Mouse (Mus musculus) midbrain, embryonic 14.5 days (tissue): ENCODE results near the gene 5430419D17Rik. TPM values are rescaled to one million over a fixed set of nuclear protein-coding genes. Genes with fewer than 3 reads are reported as not detected.

Experiments
- ATAC-seq: fragments of 200-750 bp; cut with Nextera tagmentation; 2 replicates; pipeline ENCODE4 v1.8.0; 2017; ENCODE audit warnings: moderate number of reproducible peaks, moderate library complexity; ENCODE audit not compliant: low FRiP score, low TSS enrichment
- DNase-seq: peaks from one replicate; pipeline ENCODE4 v3.0.0-alpha.2; 2015
- H3K27ac ChIP-seq: fragments of 300-500 bp; sonication (generic); replicated peaks from 2 replicates; pipeline ENCODE4 v1.5.1; 2014; ENCODE audit warnings: mild to moderate bottlenecking, low read depth, low read length, moderate library complexity
- H3K27me3 ChIP-seq: fragments of 300-500 bp; sonication (generic); 2 replicates; pipeline ENCODE4 v1.6.1; 2014; ENCODE audit warnings: low read length, control low read depth, mixed read lengths; ENCODE audit not compliant: control insufficient read depth, insufficient read depth
- H3K36me3 ChIP-seq: fragments of 300-500 bp; sonication (generic); 2 replicates; pipeline ENCODE4 v1.6.1; 2014; ENCODE audit warnings: low read length, control low read depth; ENCODE audit not compliant: control insufficient read depth, insufficient read depth
- H3K4me1 ChIP-seq: fragments of 300-500 bp; sonication (generic); 2 replicates; pipeline ENCODE4 v1.6.1; 2014; ENCODE audit warnings: mild to moderate bottlenecking, antibody characterized with exemption, low read length, control low read depth; ENCODE audit not compliant: control insufficient read depth, insufficient read depth
- H3K4me2 ChIP-seq: fragments of 300-500 bp; sonication (generic); 2 replicates; pipeline ENCODE4 v1.6.1; 2014; ENCODE audit warnings: mild to moderate bottlenecking, low read length, moderate library complexity
- H3K4me3 ChIP-seq: fragments of 300-500 bp; sonication (generic); replicated peaks from 2 replicates; pipeline ENCODE4 v1.5.1; 2014; ENCODE audit warnings: low read depth, low read length
- H3K9ac ChIP-seq: fragments of 300-500 bp; sonication (generic); replicated peaks from 2 replicates; pipeline ENCODE4 v1.6.1; 2014; ENCODE audit warnings: mild to moderate bottlenecking, low read length, moderate library complexity
- H3K9me3 ChIP-seq: fragments of 300-500 bp; sonication (generic); 2 replicates; pipeline ENCODE4 v1.6.1; 2016; ENCODE audit warnings: low read length, control low read depth, mixed read lengths; ENCODE audit not compliant: control insufficient read depth
- WGBS: fragments of 180-500 bp; shearing (Covaris S2); extraction: QIAGEN DNeasy Blood & Tissue Kit; methylation state at CpG from one replicate; pipeline ENCODE4 v1.1.7; 2014; 5-methylcytosine and 5-hydroxymethylcytosine counted together
- polyA plus RNA-seq: library from polyadenylated mRNA; unstranded; fragments of >200 nt; fragmentation: Nextera tagmentation; extraction: Ambion mirVana; gene quantifications from 2 replicates; pipeline ENCODE4 v1.2.1, GENCODE M21; 2014

Gene 5430419D17Rik
- polyA plus RNA-seq, 1 experiment from 2014 or later: not detected

DNA sequence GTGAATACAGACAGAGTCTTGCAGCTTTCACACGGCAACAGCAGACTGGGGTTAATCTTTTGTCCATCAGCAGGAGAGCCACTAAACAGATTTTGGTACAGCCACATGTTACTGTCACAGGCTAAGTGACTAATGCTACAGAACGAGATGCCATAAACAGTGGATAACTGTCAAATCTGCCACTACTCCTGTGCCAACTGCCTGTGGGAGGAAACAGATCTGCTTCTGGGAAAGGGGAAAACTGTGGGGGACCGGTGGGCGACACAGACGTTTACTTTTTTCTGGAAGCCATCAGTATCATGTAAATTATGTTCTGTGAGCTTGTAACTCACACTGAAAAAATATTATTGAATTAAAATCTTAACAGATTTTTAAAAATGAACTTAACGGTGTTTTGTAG, 86.7 kb downstream of the 5430419D17Rik start:
- Histone ChIP-seq H3K9ac (no peak overlapping the region), H3K36me3 (no peaks in the 10 kb centered on the region), H3K9me3 (no peaks in the 10 kb centered on the region), H3K4me1 (no peaks in the 10 kb centered on the region), H3K4me3 (no peak overlapping the region), H3K27ac (no peak overlapping the region), H3K4me2 (no peak overlapping the region), H3K27me3 (no peaks in the 10 kb centered on the region)
- DNase-seq (no peak), ATAC-seq (no peak)
- WGBS: 70% methylated on average over 6 of the region's 6 CpGs

DNA sequence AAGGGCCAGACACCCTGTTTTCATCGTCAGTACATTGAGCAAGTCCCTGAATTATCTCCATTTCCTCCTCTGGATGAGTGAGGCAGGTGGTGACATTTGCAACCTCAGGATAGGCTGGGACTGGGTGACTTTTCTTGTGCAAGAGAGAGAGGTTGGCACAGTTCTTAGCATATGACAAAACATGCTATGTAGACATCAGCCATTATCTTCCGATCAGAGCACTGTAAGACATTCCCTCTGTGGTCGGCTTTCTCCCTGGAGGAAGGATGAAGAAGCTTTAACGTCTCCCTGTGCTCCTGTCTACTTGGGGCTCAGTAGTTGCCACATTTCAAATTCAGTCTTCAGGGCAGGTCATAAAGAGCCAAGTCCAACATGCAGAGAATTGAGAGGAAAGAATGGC, 90.0 kb downstream of the 5430419D17Rik start:
- WGBS: 88% methylated on average over 4 of the region's 4 CpGs
- no peak overlapping the region for H3K9ac ChIP-seq
- H3K4me3 ChIP-seq: no peak overlapping the region
- H3K36me3 ChIP-seq: no peaks in the 10 kb centered on the region
- DNase-seq (no peak), ATAC-seq (no peak)
- no peaks in the 10 kb centered on the region for H3K4me1 ChIP-seq
- no peaks in the 10 kb centered on the region for H3K27me3 ChIP-seq
- no peaks in the 10 kb centered on the region for H3K9me3 ChIP-seq
- H3K27ac ChIP-seq: no peak overlapping the region
- no peak overlapping the region for H3K4me2 ChIP-seq

- Histone ChIP-seq H3K36me3 (no peaks in the 10 kb centered on the region), H3K4me1 (no peaks in the 10 kb centered on the region), H3K27me3 (no peaks in the 10 kb centered on the region), H3K4me3 (no peak overlapping the region), H3K27ac (no peak overlapping the region), H3K9me3 (no peaks in the 10 kb centered on the region), H3K9ac (no peak overlapping the region), H3K4me2 (no peak overlapping the region)
- DNase-seq: peak; percentile 1
- WGBS: 78% methylated on average over 4 of the region's 4 CpGs
- no peak for ATAC-seq
Measured at GRCm38 (mm10) chr7:131265851-131266250, 91.6 kb downstream of the 5430419D17Rik start.

DNA sequence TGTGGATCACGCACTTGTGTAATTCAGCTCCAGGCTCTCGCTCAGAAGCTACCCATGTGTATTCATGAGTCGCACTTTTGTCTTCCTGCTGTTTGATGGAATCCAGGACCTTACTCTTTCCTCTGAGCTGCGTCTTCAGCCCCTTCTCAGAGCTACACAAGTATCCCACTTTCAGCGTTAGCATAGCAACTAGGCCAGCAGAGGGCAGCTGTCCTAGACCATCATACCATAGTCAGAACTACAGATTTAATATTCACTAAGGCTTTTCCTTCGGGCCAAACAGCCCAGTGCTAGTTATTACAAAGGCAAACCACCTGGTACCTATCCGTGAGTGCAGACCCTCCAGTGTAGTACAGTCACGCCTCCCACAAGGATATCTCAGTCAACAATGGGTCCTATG, 122.9 kb downstream of the 5430419D17Rik start:
- no peak overlapping the region for H3K9ac ChIP-seq
- H3K27me3 ChIP-seq: no peaks in the 10 kb centered on the region
- no peak overlapping the region for H3K27ac ChIP-seq
- H3K4me1 ChIP-seq: no peaks in the 10 kb centered on the region
- no peak overlapping the region for H3K4me2 ChIP-seq
- no peaks in the 10 kb centered on the region for H3K9me3 ChIP-seq
- 77% methylated on average over 8 of the region's 8 CpGs for WGBS
- no peaks in the 10 kb centered on the region for H3K36me3 ChIP-seq
- DNase-seq: peak; percentile 7
- no peak for ATAC-seq
- no peak overlapping the region for H3K4me3 ChIP-seq

DNA sequence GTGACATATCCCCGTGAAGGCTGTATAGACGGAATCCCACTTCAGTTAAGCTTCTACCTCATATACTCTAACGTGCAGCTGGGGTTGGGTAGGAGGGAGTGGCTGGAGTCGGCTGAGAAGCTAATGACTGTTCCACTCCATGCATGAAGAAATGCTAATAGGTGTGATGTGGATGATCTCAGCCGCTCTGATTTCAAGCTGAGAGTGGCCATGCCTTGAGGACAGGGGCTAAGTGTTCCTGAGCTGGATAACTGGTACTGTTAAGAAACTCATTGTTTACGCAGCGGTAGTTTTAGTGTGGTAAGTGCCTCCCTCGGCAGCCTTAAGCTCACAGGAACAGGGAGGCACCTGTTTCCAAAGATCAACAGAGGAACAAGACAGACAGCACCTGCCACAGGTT, 129.1 kb downstream of the 5430419D17Rik start:
- H3K4me2 ChIP-seq: no peak overlapping the region
- DNase-seq (no peak), ATAC-seq (no peak)
- no peaks in the 10 kb centered on the region for H3K9me3 ChIP-seq
- no peaks in the 10 kb centered on the region for H3K4me1 ChIP-seq
- no peak overlapping the region for H3K9ac ChIP-seq
- no peaks in the 10 kb centered on the region for H3K27me3 ChIP-seq
- WGBS: 85% methylated on average over 8 of the region's 8 CpGs
- H3K27ac ChIP-seq: no peak overlapping the region
- H3K4me3 ChIP-seq: no peak overlapping the region
- no peaks in the 10 kb centered on the region for H3K36me3 ChIP-seq

GRCm38 (mm10) chr7:131306733-131307132, 132.5 kb downstream of the 5430419D17Rik start:
- H3K27ac ChIP-seq: no peak overlapping the region
- no peaks in the 10 kb centered on the region for H3K27me3 ChIP-seq
- H3K4me2 ChIP-seq: no peak overlapping the region
- ATAC-seq: no peak
- no peaks in the 10 kb centered on the region for H3K4me1 ChIP-seq
- H3K9me3 ChIP-seq: no peaks in the 10 kb centered on the region
- no peak for DNase-seq
- no peak overlapping the region for H3K4me3 ChIP-seq
- WGBS: 86% methylated on average over 5 of the region's 5 CpGs
- H3K9ac ChIP-seq: no peak overlapping the region
- no peaks in the 10 kb centered on the region for H3K36me3 ChIP-seq

- Histone ChIP-seq H3K36me3 (no peaks in the 10 kb centered on the region), H3K27ac (no peak overlapping the region), H3K4me3 (no peak overlapping the region), H3K9ac (no peak overlapping the region), H3K27me3 (no peaks in the 10 kb centered on the region), H3K4me1 (no peaks in the 10 kb centered on the region), H3K4me2 (no peak overlapping the region), H3K9me3 (no peaks in the 10 kb centered on the region)
- 90% methylated on average over 7 of the region's 7 CpGs for WGBS
- ATAC-seq: no peak
- no peak for DNase-seq
Measured at GRCm38 (mm10) chr7:131314493-131314892, 140.3 kb downstream of the 5430419D17Rik start.

DNA sequence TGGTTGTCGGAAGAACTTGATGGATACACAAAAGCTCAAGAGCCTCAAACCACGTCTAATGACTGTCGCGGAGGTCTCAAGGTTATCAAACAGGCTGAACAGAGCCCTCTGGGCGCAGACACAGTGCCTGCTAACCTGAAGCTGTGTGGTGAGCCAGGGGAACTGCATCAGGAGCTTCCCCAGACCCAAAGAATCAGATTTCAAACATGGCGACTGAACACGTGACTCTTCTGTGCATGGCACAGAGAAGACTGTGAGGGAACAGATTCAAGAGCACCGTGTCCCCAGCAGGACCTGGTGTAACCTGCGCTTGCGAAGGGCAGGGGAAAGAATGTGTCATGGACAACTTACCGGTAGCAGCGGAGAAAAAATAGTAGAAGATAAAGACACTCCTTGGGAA, 143.4 kb downstream of the 5430419D17Rik start:
- WGBS: 76% methylated on average over 12 of the region's 12 CpGs
- no peaks in the 10 kb centered on the region for H3K9me3 ChIP-seq
- no peak overlapping the region for H3K9ac ChIP-seq
- no peaks in the 10 kb centered on the region for H3K36me3 ChIP-seq
- H3K4me1 ChIP-seq: no peaks in the 10 kb centered on the region
- DNase-seq (no peak), ATAC-seq (no peak)
- no peak overlapping the region for H3K4me3 ChIP-seq
- H3K27ac ChIP-seq: no peak overlapping the region
- no peak overlapping the region for H3K4me2 ChIP-seq
- no peaks in the 10 kb centered on the region for H3K27me3 ChIP-seq

DNA sequence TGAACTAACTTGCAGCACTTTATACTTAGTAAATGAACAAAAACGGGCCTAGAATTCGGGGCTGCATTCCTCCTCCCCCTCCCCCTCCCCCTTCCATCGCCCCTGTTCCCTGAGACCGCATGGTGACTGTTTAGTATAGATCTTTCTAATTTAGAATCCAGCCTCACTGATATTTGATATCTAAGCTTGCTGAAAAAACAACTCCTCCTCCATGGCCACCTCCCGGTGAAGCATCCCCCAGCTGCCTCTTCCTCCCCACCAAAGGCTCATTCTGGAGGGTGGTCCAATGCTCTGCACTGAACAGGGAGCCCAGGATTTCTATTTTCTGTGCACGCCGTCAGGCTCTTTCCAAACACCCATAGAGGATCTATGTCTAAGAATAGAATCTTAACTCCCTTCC, 144.1 kb downstream of the 5430419D17Rik start:
- no peak overlapping the region for H3K4me3 ChIP-seq

More for the DNA sequence above, 144.1 kb downstream of the 5430419D17Rik start:
- Histone ChIP-seq H3K27ac (no peak overlapping the region), H3K27me3 (no peaks in the 10 kb centered on the region), H3K4me2 (no peak overlapping the region), H3K9me3 (no peaks in the 10 kb centered on the region), H3K4me1 (no peaks in the 10 kb centered on the region), H3K9ac (no peak overlapping the region), H3K36me3 (no peaks in the 10 kb centered on the region)
- DNase-seq: no peak
- WGBS: 90% methylated on average over 6 of the region's 7 CpGs
- ATAC-seq: no peak
